Mouse (Mus musculus) midbrain, embryonic 11.5 days (tissue): ENCODE data around the gene Rbp7. TPM values are rescaled to one million over a fixed set of nuclear protein-coding genes. Genes with fewer than 3 reads are reported as not detected.

Experiments used
- ATAC-seq: fragments of 200-750 bp; cut with Nextera tagmentation; 2 replicates; pipeline ENCODE4 v1.8.0; 2017; ENCODE audit warnings: moderate TSS enrichment, moderate library complexity; ENCODE audit not compliant: low FRiP score
- DNase-seq: peaks from one replicate; pipeline ENCODE4 v3.0.0; 2015; ENCODE audit warnings: low spot score; ENCODE audit errors: missing footprints
- H3K27ac ChIP-seq: fragments of 300-500 bp; sonication (generic); 2 replicates; pipeline ENCODE4 v1.5.1; 2014; ENCODE audit warnings: low read depth, low read length
- H3K27me3 ChIP-seq: fragments of 300-500 bp; sonication (generic); 2 replicates; pipeline ENCODE4 v1.6.1; 2014; ENCODE audit warnings: mild to moderate bottlenecking, low read length, moderate library complexity, mixed read lengths; ENCODE audit not compliant: control insufficient read depth, insufficient read depth
- H3K36me3 ChIP-seq: fragments of 300-500 bp; sonication (generic); 2 replicates; pipeline ENCODE4 v1.6.1; 2014; ENCODE audit warnings: mild to moderate bottlenecking, low read length, moderate library complexity, mixed read lengths; ENCODE audit not compliant: control insufficient read depth, insufficient read depth
- H3K4me1 ChIP-seq: fragments of 300-500 bp; sonication (generic); 2 replicates; pipeline ENCODE4 v1.6.1; 2014; ENCODE audit warnings: low read length; ENCODE audit not compliant: control insufficient read depth, insufficient read depth
- H3K4me2 ChIP-seq: fragments of 300-500 bp; sonication (generic); 2 replicates; pipeline ENCODE4 v1.6.1; 2014; ENCODE audit warnings: mild to moderate bottlenecking, moderate library complexity
- H3K4me3 ChIP-seq: fragments of 300-500 bp; sonication (generic); 2 replicates; pipeline ENCODE4 v1.5.1; 2014; ENCODE audit warnings: low read depth, low read length
- H3K9ac ChIP-seq: fragments of 300-500 bp; sonication (generic); 2 replicates; pipeline ENCODE4 v1.6.1; 2014; ENCODE audit warnings: low read length
- H3K9me3 ChIP-seq: fragments of 300-500 bp; sonication (generic); 2 replicates; pipeline ENCODE4 v1.6.1; 2016; ENCODE audit warnings: low read length; ENCODE audit not compliant: control insufficient read depth
- WGBS: fragments of 180-500 bp; shearing (Covaris S2); extraction: QIAGEN DNeasy Blood & Tissue Kit; methylation state at CpG from one replicate; pipeline ENCODE4 v1.1.7; 2014; 5-methylcytosine and 5-hydroxymethylcytosine counted together
- polyA plus RNA-seq: library from polyadenylated mRNA; unstranded; fragments of >200 nt; fragmentation: Nextera tagmentation; extraction: Ambion mirVana; gene quantifications from 2 replicates; pipeline ENCODE4 v1.2.1, GENCODE M21; 2014

The Rbp7 gene
- not detected in 2 replicates for polyA plus RNA-seq

DNA sequence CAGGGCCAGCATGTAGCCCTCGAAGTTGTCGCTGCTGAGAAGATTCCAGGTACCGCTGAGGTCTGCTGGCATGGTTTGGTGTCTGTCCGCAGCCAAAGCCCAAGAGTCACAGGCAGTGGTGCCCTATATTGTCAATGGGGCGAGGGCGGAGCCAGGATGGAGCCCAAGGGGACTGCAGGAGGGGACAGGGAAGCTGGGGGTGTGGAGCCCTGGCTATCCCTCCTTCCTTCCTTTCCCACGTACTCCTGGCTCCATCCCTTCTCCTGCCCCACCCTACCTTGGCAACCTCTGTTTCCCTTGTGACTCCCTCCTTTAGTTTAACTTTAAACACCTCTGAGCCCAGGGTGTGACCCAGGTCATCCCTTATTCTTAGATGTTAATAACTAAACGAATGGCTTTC lies at the start of gene Rbp7:
TSS of gene Rbp7 (minus strand) at position 100 of the 400 bp plus-strand sequence.
- ATAC-seq: no peak
- DNase-seq: no peak
- H3K4me2 ChIP-seq: no peak within 1 kb of the TSS
- H3K4me3 ChIP-seq: no peak within 1 kb of the TSS
- no peaks in the 10 kb centered on the region for H3K4me1 ChIP-seq
- H3K27ac ChIP-seq: no peak within 1 kb of the TSS
- H3K36me3 ChIP-seq: no peaks in the 10 kb centered on the region
- no peaks in the 10 kb centered on the region for H3K27me3 ChIP-seq
- H3K9me3 ChIP-seq: no peaks in the 10 kb centered on the region
- WGBS: 56% methylated on average over 8 of the region's 8 CpGs
- H3K9ac ChIP-seq: no peak within 1 kb of the TSS

DNA sequence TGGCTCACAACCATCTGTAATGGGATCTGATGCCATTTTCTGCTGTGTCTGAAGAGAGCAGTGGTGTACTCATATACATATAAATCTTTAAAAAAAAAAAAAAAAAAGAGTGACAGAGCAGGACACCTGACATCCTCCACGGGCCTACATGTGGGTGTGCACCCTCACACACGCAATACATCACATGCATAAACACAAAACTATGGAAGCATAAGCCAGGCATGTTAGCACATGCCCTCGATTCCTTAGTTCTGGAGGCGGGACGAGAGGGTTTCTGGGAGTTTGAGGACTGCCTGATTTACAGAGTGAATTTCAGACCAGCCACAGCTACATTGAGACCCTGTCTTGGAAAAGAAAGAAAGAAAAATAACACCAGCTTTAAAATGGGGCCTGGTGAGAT lies 49.6 kb upstream of the Rbp7 start:
- no peaks in the 10 kb centered on the region for H3K27me3 ChIP-seq
- no peak overlapping the region for H3K27ac ChIP-seq
- no peak overlapping the region for H3K4me3 ChIP-seq
- H3K9ac ChIP-seq: no peak overlapping the region
- H3K4me1 ChIP-seq: no peaks in the 10 kb centered on the region
- H3K4me2 ChIP-seq: no peak overlapping the region
- DNase-seq (no peak), ATAC-seq (no peak)
- H3K36me3 ChIP-seq: no peaks in the 10 kb centered on the region
- no peaks in the 10 kb centered on the region for H3K9me3 ChIP-seq
- WGBS: 85% methylated on average over 5 of the region's 5 CpGs

DNA sequence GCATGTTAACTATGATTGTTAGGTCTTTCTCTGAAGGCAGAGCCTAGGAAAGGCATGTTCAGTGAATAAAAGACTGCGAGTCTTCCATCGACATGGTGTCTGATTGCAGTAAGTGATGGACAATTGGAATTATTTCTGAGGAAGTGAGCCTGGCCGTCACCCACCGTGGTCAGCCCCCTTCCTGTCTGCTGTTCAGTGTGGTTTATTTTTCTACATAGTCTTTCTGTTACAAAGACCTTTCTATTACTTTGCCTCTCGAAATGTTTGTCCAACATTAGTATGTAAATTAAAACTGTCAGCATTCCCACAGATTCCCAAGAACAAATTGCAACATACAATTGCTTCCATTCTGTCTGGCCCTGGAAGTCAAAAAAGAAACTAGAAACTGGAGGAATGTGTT lies 45.0 kb upstream of the Rbp7 start:
- H3K4me2 ChIP-seq: no peak overlapping the region
- peaks cover 10% of the 10 kb centered on the region for H3K4me1 ChIP-seq
- H3K27ac ChIP-seq: no peak overlapping the region
- ATAC-seq (no peak), DNase-seq (no peak)
- H3K9ac ChIP-seq: no peak overlapping the region
- H3K9me3 ChIP-seq: no peaks in the 10 kb centered on the region
- 86% methylated on average over 5 of the region's 5 CpGs for WGBS
- no peaks in the 10 kb centered on the region for H3K27me3 ChIP-seq
- peaks cover 5% of the 10 kb centered on the region; the same call in 1 of the 2 replicates for H3K36me3 ChIP-seq
- no peak overlapping the region for H3K4me3 ChIP-seq

DNA sequence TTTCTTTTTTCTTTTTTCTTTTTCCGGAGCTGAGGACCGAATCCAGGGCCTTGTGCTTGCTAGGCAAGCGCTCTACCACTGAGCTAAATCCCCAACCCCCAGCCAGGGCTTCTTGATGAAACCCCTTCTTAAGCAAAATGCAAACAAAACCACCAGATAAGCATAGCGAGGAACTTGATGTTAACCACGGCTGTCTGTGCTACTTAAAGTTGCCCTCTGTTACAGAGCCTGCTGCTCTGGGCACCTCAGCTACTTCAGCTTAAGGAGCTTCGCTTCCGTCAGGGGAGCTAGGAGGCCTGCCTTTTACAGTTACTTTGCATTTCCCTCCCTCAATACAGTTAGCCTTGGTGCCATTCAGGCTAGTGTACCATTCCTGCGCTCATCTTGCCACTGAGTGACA lies 44.1 kb upstream of the Rbp7 start:
- WGBS: 75% methylated on average over 8 of the region's 8 CpGs
- H3K4me3 ChIP-seq: no peak overlapping the region
- no peak for DNase-seq
- no peak overlapping the region for H3K4me2 ChIP-seq
- no peak for ATAC-seq
- peaks cover 8% of the 10 kb centered on the region; the same call in 1 of the 2 replicates for H3K36me3 ChIP-seq
- H3K9ac ChIP-seq: no peak overlapping the region
- peaks cover 10% of the 10 kb centered on the region for H3K4me1 ChIP-seq
- no peaks in the 10 kb centered on the region for H3K9me3 ChIP-seq
- no peak overlapping the region for H3K27ac ChIP-seq
- no peaks in the 10 kb centered on the region for H3K27me3 ChIP-seq

DNA sequence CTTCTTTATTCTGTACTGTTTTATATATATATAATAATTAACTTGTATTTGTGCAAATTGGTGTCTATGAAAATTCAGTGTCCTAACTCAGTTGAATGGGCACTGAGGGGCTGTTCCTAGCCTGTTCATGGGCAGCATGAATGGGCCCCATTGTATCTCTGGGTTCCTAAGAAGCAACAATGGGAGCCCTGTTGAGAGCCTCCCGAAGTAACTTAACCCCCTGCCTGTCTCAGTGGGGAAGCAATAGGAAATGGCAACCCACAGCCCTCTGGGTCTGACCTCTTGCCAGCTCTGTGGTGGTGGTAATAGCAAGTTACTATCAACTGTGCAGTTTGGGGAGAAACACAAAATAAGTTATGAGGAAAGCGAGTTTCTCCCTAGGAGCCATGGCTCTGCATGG lies 41.8 kb upstream of the Rbp7 start:
- Histone ChIP-seq H3K4me2 (no peak overlapping the region), H3K4me3 (no peak overlapping the region), H3K27me3 (no peaks in the 10 kb centered on the region), H3K9me3 (no peaks in the 10 kb centered on the region), H3K36me3 (peaks cover 15% of the 10 kb centered on the region), H3K27ac (peak overlapping the region; percentile 65; the same call in 1 of the 2 replicates), H3K4me1 (peaks cover 10% of the 10 kb centered on the region), H3K9ac (no peak overlapping the region)
- DNase-seq (no peak), ATAC-seq (peak; percentile 77; the same call in 1 of the 2 replicates)
- 10% methylated on average over 2 of the region's 2 CpGs for WGBS

DNA sequence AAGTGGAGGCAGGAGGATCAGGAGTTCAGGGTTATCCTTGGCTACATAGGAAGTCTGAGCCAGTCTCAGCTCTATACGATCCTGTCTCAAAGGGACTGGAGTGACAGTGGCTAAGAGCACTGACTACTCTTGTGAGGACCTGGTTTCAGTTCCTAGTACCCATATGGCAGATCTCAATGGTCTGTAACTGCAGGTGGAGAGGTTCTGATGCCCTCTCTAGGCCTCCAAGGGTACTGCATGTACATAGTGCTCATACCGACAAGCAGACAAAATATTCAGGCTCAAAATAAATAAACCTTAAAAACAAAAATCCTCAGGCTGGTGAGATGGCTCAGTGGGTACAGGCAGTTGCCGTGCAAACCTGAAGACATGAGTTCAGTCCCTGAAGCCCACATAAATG lies 36.4 kb upstream of the Rbp7 start:
- no peak overlapping the region for H3K4me3 ChIP-seq
- H3K4me2 ChIP-seq: no peak overlapping the region
- no peak overlapping the region for H3K27ac ChIP-seq
- no peak overlapping the region for H3K9ac ChIP-seq
- DNase-seq (no peak), ATAC-seq (no peak)
- peaks cover 24% of the 10 kb centered on the region for H3K36me3 ChIP-seq
- 97% methylated on average over 3 of the region's 3 CpGs for WGBS
- H3K9me3 ChIP-seq: no peaks in the 10 kb centered on the region
- peaks cover 11% of the 10 kb centered on the region for H3K4me1 ChIP-seq
- no peaks in the 10 kb centered on the region for H3K27me3 ChIP-seq

DNA sequence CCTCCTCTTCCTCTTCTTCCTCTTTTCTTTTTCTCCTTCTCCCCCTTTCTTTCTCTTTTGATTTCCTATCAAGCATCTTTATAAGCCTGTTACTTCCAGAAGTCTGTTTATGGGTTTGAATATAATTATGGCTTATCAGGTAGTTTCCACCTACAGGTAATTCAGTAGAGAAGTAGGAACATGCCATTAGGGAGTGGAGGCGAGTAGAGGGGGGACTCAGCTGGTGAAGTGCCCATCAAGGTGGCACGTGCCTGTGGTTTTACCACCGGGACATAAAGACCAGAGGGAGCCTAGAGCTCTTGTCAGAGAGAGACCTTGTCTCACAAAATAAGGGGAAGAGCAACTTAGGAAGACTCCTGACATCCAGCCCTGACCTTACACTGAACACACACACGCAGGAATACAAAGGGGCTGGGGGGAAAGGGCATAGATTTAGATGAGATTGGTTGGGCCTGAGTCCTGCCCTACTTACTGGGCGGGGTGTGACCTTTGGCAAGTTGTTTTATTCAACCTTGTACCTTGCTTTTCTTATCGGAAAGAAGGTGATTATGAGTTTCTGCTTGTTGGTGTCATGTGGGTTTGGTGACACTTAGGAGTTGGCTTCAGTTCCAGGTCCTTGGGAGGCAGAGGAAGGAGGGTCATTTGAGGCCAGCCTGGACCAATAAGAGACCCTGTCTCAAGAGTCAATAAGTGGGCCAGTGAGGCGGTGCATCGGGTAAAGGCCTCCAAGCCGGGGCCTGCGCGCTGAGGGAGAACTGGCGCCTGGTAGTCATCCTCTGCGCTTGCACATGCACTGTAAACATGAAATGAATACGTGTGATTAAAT lies 34.9 kb upstream of the Rbp7 start:
- no peak overlapping the region for H3K9ac ChIP-seq
- H3K4me1 ChIP-seq: peaks cover 10% of the 10 kb centered on the region
- H3K27me3 ChIP-seq: no peaks in the 10 kb centered on the region
- DNase-seq (no peak), ATAC-seq (no peak)
- no peak overlapping the region for H3K27ac ChIP-seq
- peaks cover 21% of the 10 kb centered on the region for H3K36me3 ChIP-seq
- H3K4me2 ChIP-seq: no peak overlapping the region
- WGBS: 94% methylated on average over 14 of the region's 14 CpGs
- H3K4me3 ChIP-seq: no peak overlapping the region
- no peaks in the 10 kb centered on the region for H3K9me3 ChIP-seq

DNA sequence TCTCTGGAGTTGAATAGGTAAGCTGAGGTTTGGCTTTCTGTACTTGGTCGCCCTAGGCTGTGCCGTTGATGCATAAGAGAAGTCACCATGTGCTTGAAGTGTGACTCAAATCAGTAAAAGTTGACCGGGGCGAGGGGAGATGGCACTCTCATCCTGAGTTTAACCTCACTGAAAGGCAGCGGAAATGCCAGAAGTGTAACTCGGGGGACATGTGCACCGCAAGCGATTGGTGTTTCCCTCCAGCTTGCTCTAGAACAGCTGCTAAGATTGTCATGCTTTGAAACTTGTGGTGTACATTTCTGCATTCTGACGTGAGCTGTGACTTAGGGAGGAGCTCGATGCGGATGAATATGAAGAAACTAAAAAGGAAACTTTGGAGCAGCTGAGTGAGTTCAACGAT lies 33.0 kb upstream of the Rbp7 start:
- WGBS: 95% methylated on average over 12 of the region's 12 CpGs
- Histone ChIP-seq H3K4me2 (no peak overlapping the region), H3K9me3 (no peaks in the 10 kb centered on the region), H3K9ac (no peak overlapping the region), H3K4me1 (peaks cover 12% of the 10 kb centered on the region), H3K4me3 (no peak overlapping the region), H3K27ac (no peak overlapping the region), H3K27me3 (no peaks in the 10 kb centered on the region), H3K36me3 (peaks cover 12% of the 10 kb centered on the region)
- DNase-seq: no peak
- ATAC-seq: no peak

DNA sequence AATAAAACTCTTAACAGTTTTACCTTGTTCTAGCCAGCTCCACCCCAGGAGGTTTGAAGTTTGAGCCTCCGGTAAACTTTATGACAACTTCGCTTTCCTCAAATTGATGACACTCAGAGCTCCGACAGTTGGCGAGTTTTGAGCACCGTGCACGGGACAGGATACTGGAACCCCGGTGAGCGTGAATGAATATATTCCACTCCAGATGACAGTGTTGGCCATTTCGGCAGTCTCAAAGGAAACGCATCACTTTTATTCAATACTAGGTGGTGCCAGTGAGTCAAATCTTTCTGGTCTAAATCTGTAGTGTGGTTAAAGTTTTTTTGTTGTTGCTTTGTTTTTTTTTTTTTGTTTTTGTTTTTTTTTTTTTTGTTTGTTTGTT lies 31.0 kb upstream of the Rbp7 start:
- H3K27ac ChIP-seq: no peak overlapping the region

More for the DNA sequence above, 31.0 kb upstream of the Rbp7 start:
- peak; percentile 89 for DNase-seq
- no peaks in the 10 kb centered on the region for H3K9me3 ChIP-seq
- peak overlapping the region; percentile 89 for H3K4me3 ChIP-seq
- 2% methylated on average over 10 of the region's 10 CpGs for WGBS
- no peaks in the 10 kb centered on the region for H3K27me3 ChIP-seq
- peaks cover 12% of the 10 kb centered on the region for H3K4me1 ChIP-seq
- H3K4me2 ChIP-seq: peak overlapping the region; percentile 88
- peak overlapping the region; percentile 81 for H3K9ac ChIP-seq
- no peak for ATAC-seq
- peaks cover 6% of the 10 kb centered on the region for H3K36me3 ChIP-seq
